Mouse (Mus musculus) embryonic facial prominence, embryonic 11.5 days (tissue): ENCODE measurements around the gene Slc1a3. TPM values are rescaled to one million over a fixed set of nuclear protein-coding genes. Genes with fewer than 3 reads are reported as not detected.
A peak's percentile ranks its signal among the peaks of the same experiment; 100 is the strongest.

Experiments
- ATAC-seq: fragments of 200-750 bp; cut with Nextera tagmentation; replicated peaks from 2 replicates; pipeline ENCODE4 v1.8.0; 2017; ENCODE audit warnings: low read depth; ENCODE audit not compliant: insufficient number of reproducible peaks, low FRiP score, low TSS enrichment
- DNase-seq: peaks from one replicate; pipeline ENCODE4 v3.0.0-alpha.2; 2015; ENCODE audit warnings: low spot score
- H3K27ac ChIP-seq: fragments of 300-500 bp; sonication (generic); replicated peaks from 2 replicates; pipeline ENCODE4 v1.5.1; 2014; ENCODE audit warnings: mild to moderate bottlenecking, low read depth, low read length, control low read depth
- H3K27me3 ChIP-seq: fragments of 300-500 bp; sonication (generic); 2 replicates; pipeline ENCODE4 v1.6.1; 2014; ENCODE audit warnings: mild to moderate bottlenecking, low read length, moderate library complexity, mixed read lengths; ENCODE audit not compliant: control insufficient read depth, insufficient read depth
- H3K36me3 ChIP-seq: fragments of 300-500 bp; sonication (generic); replicated peaks from 2 replicates; pipeline ENCODE4 v1.6.1; 2014; ENCODE audit warnings: low read depth, mild to moderate bottlenecking, low read length, moderate library complexity, mixed read lengths; ENCODE audit not compliant: control insufficient read depth, insufficient read depth
- H3K4me1 ChIP-seq: fragments of 300-500 bp; sonication (generic); 2 replicates; pipeline ENCODE4 v1.6.1; 2014; ENCODE audit warnings: low read length, mixed read lengths; ENCODE audit not compliant: control insufficient read depth, insufficient read depth
- H3K4me2 ChIP-seq: fragments of 300-500 bp; sonication (generic); 2 replicates; pipeline ENCODE4 v1.6.1; 2014; ENCODE audit warnings: low read depth, mild to moderate bottlenecking, control low read depth, low read length, moderate library complexity
- H3K4me3 ChIP-seq: fragments of 300-500 bp; sonication (generic); 2 replicates; pipeline ENCODE4 v1.5.1; 2014; ENCODE audit warnings: low read depth, low read length, control low read depth
- H3K9ac ChIP-seq: fragments of 300-500 bp; sonication (generic); replicated peaks from 2 replicates; pipeline ENCODE4 v1.6.1; 2014; ENCODE audit warnings: mild to moderate bottlenecking, control low read depth, low read length
- H3K9me3 ChIP-seq: fragments of 300-500 bp; sonication (generic); replicated peaks from 2 replicates; pipeline ENCODE4 v1.6.1; 2016; ENCODE audit warnings: mild to moderate bottlenecking, low read length, inconsistent platforms, mixed read lengths; ENCODE audit not compliant: control insufficient read depth
- WGBS: fragments of 180-500 bp; shearing (Covaris S2); extraction: QIAGEN DNeasy Blood & Tissue Kit; methylation state at CpG from one replicate; pipeline ENCODE4 v1.1.7; 2014; 5-methylcytosine and 5-hydroxymethylcytosine counted together
- polyA plus RNA-seq: library from polyadenylated mRNA; unstranded; fragments of >200 nt; fragmentation: Nextera tagmentation; extraction: Ambion mirVana; gene quantifications from 2 replicates; pipeline ENCODE4 v1.2.1, GENCODE M21; 2014

Gene Slc1a3
- polyA plus RNA-seq, 1 experiment from 2014 or later, result 29.1 TPM

GRCm38 (mm10) chr15:8632361-8632760 is 78.2 kb downstream of the Slc1a3 start:
- Histone ChIP-seq H3K9me3 (no peaks in the 10 kb centered on the region), H3K4me2 (no peak overlapping the region), H3K9ac (no peak overlapping the region), H3K27me3 (no peaks in the 10 kb centered on the region), H3K4me3 (no peak overlapping the region), H3K36me3 (no peaks in the 10 kb centered on the region), H3K4me1 (0 out of 2 replicates have a peak, but pooled peaks cover 2% of the 10 kb centered on the region), H3K27ac (no peak overlapping the region; the same call in 1 of the 2 replicates)
- DNase-seq (peak; percentile 73), ATAC-seq (peak; percentile 76)
- 5% methylated on average over 10 of the region's 10 CpGs for WGBS

DNA sequence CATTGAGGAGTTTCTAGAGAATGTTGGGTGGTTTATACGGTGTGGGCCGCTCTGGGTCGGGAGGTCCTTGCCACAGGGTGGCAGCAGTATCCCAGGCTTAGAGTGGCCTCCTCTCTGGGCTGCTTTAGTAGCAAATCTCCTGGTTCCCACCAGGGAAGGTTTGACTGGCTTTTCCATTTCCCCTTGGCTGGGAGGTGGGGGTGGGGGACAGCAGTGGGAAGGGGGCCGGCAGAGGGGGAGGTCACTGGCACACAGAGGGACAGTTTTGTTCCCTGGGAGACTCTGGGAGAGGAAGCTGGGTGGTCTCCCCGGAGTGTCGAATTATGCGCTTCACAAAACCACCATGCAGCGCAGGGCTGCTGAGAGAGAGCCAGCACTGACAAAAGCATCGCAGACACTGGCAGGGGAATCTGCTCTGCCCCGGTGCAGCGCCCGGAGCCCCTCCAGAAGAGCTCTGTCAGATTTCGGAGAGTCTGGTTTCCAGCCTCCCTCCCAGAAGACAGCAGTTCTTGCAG is 81.2 kb downstream of the Slc1a3 start:
- Histone ChIP-seq H3K4me1 (0 out of 2 replicates have a peak, but pooled peaks cover 2% of the 10 kb centered on the region), H3K36me3 (no peaks in the 10 kb centered on the region), H3K4me2 (peak overlapping the region; percentile 69), H3K9me3 (no peaks in the 10 kb centered on the region), H3K9ac (peak overlapping the region; percentile 56), H3K27ac (0 out of 2 replicates have a peak overlapping the region, but pooled peaks have one; percentile 22), H3K4me3 (peak overlapping the region; percentile 30), H3K27me3 (no peaks in the 10 kb centered on the region)
- DNase-seq (peak; percentile 90), ATAC-seq (peak; percentile 86)
- 0% methylated on average over 13 of the region's 13 CpGs for WGBS

GRCm38 (mm10) chr15:8628150-8628549 is 82.4 kb downstream of the Slc1a3 start:
- Histone ChIP-seq H3K27ac (no peak overlapping the region), H3K27me3 (no peaks in the 10 kb centered on the region), H3K9ac (no peak overlapping the region), H3K4me3 (no peak overlapping the region), H3K4me2 (no peak overlapping the region), H3K9me3 (no peaks in the 10 kb centered on the region), H3K36me3 (no peaks in the 10 kb centered on the region), H3K4me1 (0 out of 2 replicates have a peak, but pooled peaks cover 2% of the 10 kb centered on the region)
- DNase-seq (no peak), ATAC-seq (no peak)
- 65% methylated on average over 8 of the region's 8 CpGs for WGBS

DNA sequence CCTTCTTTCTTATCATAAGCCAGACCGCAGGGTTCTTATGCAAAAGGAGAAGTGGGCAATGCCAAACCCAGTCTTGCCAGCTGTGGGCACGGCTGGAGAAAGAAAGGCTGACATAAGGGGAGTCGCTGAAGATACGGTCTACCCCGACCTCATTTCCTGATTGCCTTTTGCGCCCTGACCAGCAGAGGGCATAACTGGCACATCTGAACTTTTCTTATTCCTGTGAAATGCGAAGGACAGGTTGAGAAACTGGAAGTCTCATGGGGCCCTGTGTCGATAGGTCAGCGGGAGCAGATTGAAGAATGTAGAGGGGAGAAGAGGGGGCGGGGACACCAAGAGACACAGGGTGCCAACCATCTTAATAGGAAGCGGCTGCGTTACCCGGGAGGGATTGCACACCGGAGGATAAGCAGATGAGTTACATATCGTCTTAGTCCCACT is 83.4 kb downstream of the Slc1a3 start:
- H3K27me3 ChIP-seq, result no peaks in the 10 kb centered on the region
- H3K9ac ChIP-seq, result 0 out of 2 replicates have a peak overlapping the region, but pooled peaks have one; percentile 23
- no peaks in the 10 kb centered on the region for H3K36me3 ChIP-seq
- 2% methylated on average over 15 of the region's 15 CpGs for WGBS
- DNase-seq, result peak; percentile 79
- ATAC-seq, result no peak
- 0 out of 2 replicates have a peak, but pooled peaks cover 1% of the 10 kb centered on the region for H3K4me1 ChIP-seq
- H3K4me2 ChIP-seq, result peak overlapping the region; percentile 40
- no peaks in the 10 kb centered on the region for H3K9me3 ChIP-seq
- peak overlapping the region; percentile 17; the same call in 1 of the 2 replicates for H3K4me3 ChIP-seq
- no peak overlapping the region for H3K27ac ChIP-seq

DNA sequence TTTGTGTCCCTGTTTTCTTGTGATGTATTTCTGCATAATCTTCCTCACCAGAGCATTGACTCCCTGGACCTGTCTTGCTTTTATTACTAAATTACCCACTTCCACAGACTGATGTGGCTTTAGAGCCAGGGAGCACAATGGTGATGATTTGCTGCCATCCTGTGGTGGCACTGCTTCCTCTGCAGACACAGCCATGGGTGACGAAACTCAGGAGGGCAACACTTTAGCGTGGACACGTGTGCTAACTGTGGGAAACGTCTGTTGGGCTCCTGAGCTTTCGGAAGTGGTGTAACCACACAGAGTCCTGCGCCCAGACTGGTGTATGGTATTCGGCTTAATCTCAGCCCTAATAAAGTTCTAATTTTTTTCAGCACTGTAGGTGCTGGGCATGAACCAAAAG is 85.2 kb downstream of the Slc1a3 start:
- Histone ChIP-seq H3K27me3 (no peaks in the 10 kb centered on the region), H3K4me3 (no peak overlapping the region), H3K36me3 (no peaks in the 10 kb centered on the region), H3K4me2 (no peak overlapping the region), H3K4me1 (no peaks in the 10 kb centered on the region), H3K9ac (no peak overlapping the region), H3K9me3 (no peaks in the 10 kb centered on the region), H3K27ac (no peak overlapping the region)
- peak; percentile 67 for DNase-seq
- 48% methylated on average over 7 of the region's 7 CpGs for WGBS
- ATAC-seq, result no peak

DNA sequence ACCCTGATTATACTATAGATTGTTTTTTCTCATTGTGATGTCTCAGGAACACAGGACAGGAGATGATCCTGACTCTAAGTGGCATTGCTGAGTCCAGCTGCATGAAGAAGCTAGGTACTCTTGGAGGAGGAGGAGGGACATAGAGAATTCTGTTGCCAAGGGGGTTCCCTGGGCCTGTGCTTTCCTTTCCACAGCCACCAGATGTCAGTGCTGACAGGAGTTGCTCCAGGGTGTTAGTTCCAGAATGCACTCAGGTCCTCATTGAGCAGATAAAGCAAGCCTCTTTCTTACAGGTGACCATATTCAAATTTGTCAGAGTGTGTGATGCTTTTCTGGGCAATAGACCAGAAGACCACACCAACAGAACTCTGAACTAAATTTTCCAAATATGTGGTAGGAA is 86.7 kb downstream of the Slc1a3 start:
- no peak overlapping the region for H3K27ac ChIP-seq
- no peak overlapping the region for H3K4me2 ChIP-seq
- H3K4me1 ChIP-seq, result no peaks in the 10 kb centered on the region
- DNase-seq (no peak), ATAC-seq (no peak)
- no peak overlapping the region for H3K9ac ChIP-seq
- no peak overlapping the region for H3K4me3 ChIP-seq
- H3K27me3 ChIP-seq, result no peaks in the 10 kb centered on the region
- H3K9me3 ChIP-seq, result no peaks in the 10 kb centered on the region
- no peaks in the 10 kb centered on the region for H3K36me3 ChIP-seq

- H3K9me3 ChIP-seq, result no peaks in the 10 kb centered on the region
- H3K27me3 ChIP-seq, result no peaks in the 10 kb centered on the region
- no peak overlapping the region for H3K9ac ChIP-seq
- no peak overlapping the region for H3K4me3 ChIP-seq
- ATAC-seq (no peak), DNase-seq (no peak)
- H3K4me1 ChIP-seq, result no peaks in the 10 kb centered on the region
- H3K36me3 ChIP-seq, result no peaks in the 10 kb centered on the region
- WGBS, result 78% methylated on average over 18 of the region's 18 CpGs
- H3K27ac ChIP-seq, result no peak overlapping the region
- H3K4me2 ChIP-seq, result no peak overlapping the region
Measured at GRCm38 (mm10) chr15:8619479-8620026, 91.0 kb downstream of the Slc1a3 start.

DNA sequence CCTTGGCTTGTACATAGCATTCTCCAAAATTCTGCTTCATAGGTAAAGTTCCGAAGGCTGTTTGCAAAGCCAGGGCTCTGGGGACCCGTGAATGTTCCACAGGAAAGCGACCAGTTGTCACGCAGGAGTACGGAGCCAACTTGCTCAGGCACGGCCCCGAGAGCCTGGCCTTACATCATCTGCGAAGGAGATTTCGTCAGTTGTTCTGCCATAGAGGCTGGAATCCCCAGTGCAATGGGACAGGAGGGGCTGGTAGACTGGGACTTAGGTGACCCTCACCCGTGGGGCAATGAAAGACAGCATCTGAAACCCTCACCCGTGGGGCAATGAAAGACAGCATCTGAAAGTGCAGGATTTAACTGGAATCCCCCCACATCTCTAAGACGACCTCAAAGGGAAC is 94.3 kb downstream of the Slc1a3 start:
- H3K27ac ChIP-seq, result no peak overlapping the region
- no peak overlapping the region for H3K9ac ChIP-seq
- H3K36me3 ChIP-seq, result no peaks in the 10 kb centered on the region
- H3K27me3 ChIP-seq, result no peaks in the 10 kb centered on the region
- H3K4me3 ChIP-seq, result no peak overlapping the region
- DNase-seq (no peak), ATAC-seq (no peak)
- no peaks in the 10 kb centered on the region for H3K9me3 ChIP-seq
- H3K4me2 ChIP-seq, result no peak overlapping the region
- H3K4me1 ChIP-seq, result no peaks in the 10 kb centered on the region
- 79% methylated on average over 12 of the region's 12 CpGs for WGBS
